Mouse (Mus musculus) telencephalon, adult 2 months (tissue): Measurements from ENCODE around the gene Hnrnpul1.

ENCODE experiments used
- DNase-seq: peaks from one replicate; pipeline ENCODE4 v3.0.0-alpha.2; 2011; ENCODE audit warnings: low read depth, low spot score

Gene Hnrnpul1

GRCm38 (mm10) chr7:25719761-25720610 is 34.6 kb downstream of the Hnrnpul1 start:
- no peak for DNase-seq

- DNase-seq: peak; percentile 97
Observed at GRCm38 (mm10) chr7:25718788-25719417, 35.7 kb downstream of the Hnrnpul1 start, which contains the start of gene Ccdc97. Gene Ccdc97 (minus strand): TSS chr7:25719088.

GRCm38 (mm10) chr7:25717478-25717877 is 37.1 kb downstream of the Hnrnpul1 start:
- no peak for DNase-seq

- no peak for DNase-seq
Observed at GRCm38 (mm10) chr7:25715731-25716271, 38.8 kb downstream of the Hnrnpul1 start.

GRCm38 (mm10) chr7:25714581-25714980 is 40.0 kb downstream of the Hnrnpul1 start:
- no peak for DNase-seq

GRCm38 (mm10) chr7:25712801-25713200 is 41.8 kb downstream of the Hnrnpul1 start:
- no peak for DNase-seq

- peak; percentile 58 for DNase-seq
Observed at GRCm38 (mm10) chr7:25711731-25712197, 42.8 kb downstream of the Hnrnpul1 start.

- no peak for DNase-seq
Observed at GRCm38 (mm10) chr7:25711165-25711564, 43.4 kb downstream of the Hnrnpul1 start.

- no peak for DNase-seq
Observed at GRCm38 (mm10) chr7:25710519-25711130, 43.9 kb downstream of the Hnrnpul1 start.

GRCm38 (mm10) chr7:25709961-25710360 is 44.6 kb downstream of the Hnrnpul1 start:
- no peak for DNase-seq

- no peak for DNase-seq
Observed at GRCm38 (mm10) chr7:25707581-25708292, 46.8 kb downstream of the Hnrnpul1 start.

- no peak for DNase-seq
Observed at GRCm38 (mm10) chr7:25706578-25707170, 47.9 kb downstream of the Hnrnpul1 start.

GRCm38 (mm10) chr7:25705801-25706251 is 48.7 kb downstream of the Hnrnpul1 start:
- DNase-seq: peak; percentile 58

GRCm38 (mm10) chr7:25704716-25705364 is 49.7 kb downstream of the Hnrnpul1 start:
- no peak for DNase-seq

- no peak for DNase-seq
Observed at GRCm38 (mm10) chr7:25703793-25704494, 50.6 kb downstream of the Hnrnpul1 start.

GRCm38 (mm10) chr7:25702350-25702749 is 52.2 kb downstream of the Hnrnpul1 start:
- DNase-seq: no peak

GRCm38 (mm10) chr7:25700732-25701131 is 53.8 kb downstream of the Hnrnpul1 start:
- DNase-seq: no peak

- DNase-seq: no peak
Observed at GRCm38 (mm10) chr7:25699851-25700250, 54.7 kb downstream of the Hnrnpul1 start.

GRCm38 (mm10) chr7:25694104-25694503 is 60.5 kb downstream of the Hnrnpul1 start:
- DNase-seq: no peak

- DNase-seq: no peak
Observed at GRCm38 (mm10) chr7:25690051-25690450, 64.5 kb downstream of the Hnrnpul1 start.
